Mouse (Mus musculus) intestine, embryonic 16.5 days (tissue): ENCODE results near the gene Olfr564. TPM values are rescaled to one million over a fixed set of nuclear protein-coding genes. Genes with fewer than 3 reads are reported as not detected.

Experiments
- ATAC-seq: fragments of 200-750 bp; cut with Nextera tagmentation; 2 replicates; pipeline ENCODE4 v1.8.0; 2017; ENCODE audit warnings: moderate TSS enrichment, moderate library complexity
- H3K27ac ChIP-seq: fragments of 300-500 bp; sonication (generic); 2 replicates; pipeline ENCODE4 v1.5.1; 2014; ENCODE audit warnings: mild to moderate bottlenecking, low read length
- H3K27me3 ChIP-seq: fragments of 300-500 bp; sonication (generic); replicated peaks from 2 replicates; pipeline ENCODE4 v1.6.1; 2014; ENCODE audit warnings: low read length, control low read depth, mixed read lengths; ENCODE audit not compliant: control insufficient read depth, insufficient read depth
- H3K36me3 ChIP-seq: fragments of 300-500 bp; sonication (generic); 2 replicates; pipeline ENCODE4 v1.6.1; 2014; ENCODE audit warnings: low read length, control low read depth; ENCODE audit not compliant: control insufficient read depth, insufficient read depth
- H3K4me1 ChIP-seq: fragments of 300-500 bp; sonication (generic); 2 replicates; pipeline ENCODE4 v1.6.1; 2014; ENCODE audit warnings: low read length, control low read depth, mixed read lengths; ENCODE audit not compliant: control insufficient read depth, insufficient read depth
- H3K4me2 ChIP-seq: fragments of 300-500 bp; sonication (generic); 2 replicates; pipeline ENCODE4 v1.6.1; 2014; ENCODE audit warnings: low read depth, low read length, control low read depth
- H3K4me3 ChIP-seq: fragments of 300-500 bp; sonication (generic); 2 replicates; pipeline ENCODE4 v1.5.1; 2014; ENCODE audit warnings: mild to moderate bottlenecking, low read length
- H3K9ac ChIP-seq: fragments of 300-500 bp; sonication (generic); 2 replicates; pipeline ENCODE4 v1.6.1; 2014; ENCODE audit warnings: low read depth, low read length
- H3K9me3 ChIP-seq: fragments of 300-500 bp; sonication (generic); 2 replicates; pipeline ENCODE4 v1.6.1; 2016; ENCODE audit warnings: low read length, control low read depth; ENCODE audit not compliant: control insufficient read depth
- WGBS: fragments of 180-500 bp; shearing (Covaris S2); extraction: QIAGEN DNeasy Blood & Tissue Kit; methylation state at CpG from one replicate; pipeline ENCODE4 v1.1.7; 2014; 5-methylcytosine and 5-hydroxymethylcytosine counted together
- polyA plus RNA-seq: library from polyadenylated mRNA; unstranded; fragments of >200 nt; fragmentation: Nextera tagmentation; extraction: Ambion mirVana; gene quantifications from 2 replicates; pipeline ENCODE4 v1.2.1, GENCODE M21; 2015

Gene Olfr564
- not detected in 2 replicates for polyA plus RNA-seq

DNA sequence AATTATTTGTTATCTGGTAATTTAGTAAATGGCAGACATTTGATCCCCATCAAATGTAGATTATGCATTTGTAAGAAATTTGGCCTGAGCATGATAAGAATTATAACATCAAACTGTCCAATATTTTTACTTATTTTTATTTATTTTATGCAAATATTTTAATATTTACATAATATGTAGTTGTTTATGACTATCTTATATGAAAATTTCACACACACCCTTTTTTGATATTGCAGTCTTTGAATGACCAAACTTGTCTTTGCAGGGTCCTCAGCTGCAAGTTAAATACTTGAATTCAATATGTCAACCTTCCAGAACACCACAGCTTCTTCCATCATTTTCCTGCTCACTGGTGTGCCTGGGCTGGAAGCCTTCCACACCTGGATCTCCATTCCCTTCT, at the start of gene Olfr564:
Gene Olfr564, plus strand, starts transcription at position 301 of the 400 bp plus-strand sequence.
- no peak within 1 kb of the TSS for H3K4me2 ChIP-seq
- ATAC-seq, result no peak

DNA sequence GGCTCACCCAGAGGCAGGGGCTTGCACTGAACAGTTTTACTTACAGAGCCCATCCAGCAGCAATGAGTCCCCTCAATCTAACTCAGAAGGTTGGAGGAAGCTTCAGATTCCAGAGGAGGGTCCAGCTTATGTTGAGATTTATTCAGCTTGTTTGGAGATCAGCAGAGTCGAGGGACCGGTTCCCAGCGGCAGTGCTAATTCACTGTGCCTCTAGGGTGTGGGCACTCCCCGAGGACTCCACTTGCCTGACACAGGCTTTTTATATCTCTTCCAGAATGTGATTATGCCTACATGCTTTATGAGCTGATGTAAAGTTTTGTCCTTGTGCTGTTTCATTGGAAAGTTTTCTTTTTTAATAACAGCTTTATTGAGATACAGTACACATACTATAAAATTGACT, 44.0 kb upstream of the Olfr564 start, which contains the start of the genes Olfr560 and Olfr78:
Gene Olfr560, minus strand, starts transcription at position 101 of the 400 bp plus-strand sequence.
Gene Olfr78, minus strand, starts transcription at position 206 of the 400 bp plus-strand sequence.
- H3K4me3 ChIP-seq, result no peak within 1 kb of the TSS
- no peaks in the 10 kb centered on the region for H3K27me3 ChIP-seq
- ATAC-seq, result no peak
- 68% methylated on average over 4 of the region's 4 CpGs for WGBS
- H3K9me3 ChIP-seq, result no peaks in the 10 kb centered on the region
- H3K9ac ChIP-seq, result no peak within 1 kb of the TSS
- no peak within 1 kb of the TSS for H3K27ac ChIP-seq
- no peak within 1 kb of the TSS for H3K4me2 ChIP-seq
- no peaks in the 10 kb centered on the region for H3K36me3 ChIP-seq
- no peaks in the 10 kb centered on the region for H3K4me1 ChIP-seq

More for the DNA sequence above, at the start of gene Olfr564:
- Histone ChIP-seq H3K4me1 (no peaks in the 10 kb centered on the region), H3K4me3 (no peak within 1 kb of the TSS), H3K9ac (no peak within 1 kb of the TSS), H3K27ac (no peak within 1 kb of the TSS), H3K36me3 (no peaks in the 10 kb centered on the region), H3K27me3 (no peaks in the 10 kb centered on the region), H3K9me3 (no peaks in the 10 kb centered on the region)

DNA sequence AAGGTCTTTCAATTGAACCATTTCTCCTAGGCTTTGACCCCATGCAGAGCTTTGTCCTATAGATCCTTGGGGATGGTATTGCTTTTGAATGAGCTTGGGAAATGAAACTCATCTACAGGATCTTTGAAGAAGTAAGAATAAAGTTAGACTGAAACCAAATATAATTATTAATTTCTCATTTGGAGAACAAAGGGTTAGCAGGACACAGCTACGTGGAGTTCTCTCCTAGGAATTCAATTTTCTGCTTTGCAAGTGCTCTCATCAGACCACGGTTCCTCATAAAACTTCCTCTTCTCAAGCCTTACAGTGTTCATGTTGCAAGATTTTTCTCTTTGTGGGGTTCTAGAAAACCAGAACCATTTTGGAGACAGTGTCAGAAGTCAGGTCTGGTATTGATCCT, 32.4 kb upstream of the Olfr564 start, which contains the start of gene Olfr561:
Gene Olfr561, plus strand, starts transcription at position 301 of the 400 bp plus-strand sequence.
- Histone ChIP-seq H3K4me1 (no peaks in the 10 kb centered on the region), H3K9me3 (no peaks in the 10 kb centered on the region), H3K4me3 (no peak within 1 kb of the TSS), H3K36me3 (no peaks in the 10 kb centered on the region), H3K4me2 (no peak within 1 kb of the TSS), H3K27me3 (no peaks in the 10 kb centered on the region), H3K27ac (no peak within 1 kb of the TSS), H3K9ac (no peak within 1 kb of the TSS)
- 74% methylated on average over 2 of the region's 2 CpGs for whole genome bisulfite sequencing
- ATAC-seq, result no peak

Other genes with a start within 250 kb of the Olfr564 start
- gene Trim21, start 238.0 kb upstream of the Olfr564 start, polyA plus RNA-seq, result 0.32 and 0.50 TPM in 2 replicates
- gene Olfr550, start 232.0 kb upstream of the Olfr564 start, polyA plus RNA-seq, result not detected in 2 replicates
- not detected in 2 replicates for gene Olfr551, start 211.6 kb upstream of the Olfr564 start, polyA plus RNA-seq
- gene Olfr552, start 205.7 kb upstream of the Olfr564 start, polyA plus RNA-seq, result not detected in 2 replicates
- gene Olfr553, start 185.3 kb upstream of the Olfr564 start, polyA plus RNA-seq, result not detected in 2 replicates
- not detected in 2 replicates for gene Olfr554, start 165.0 kb upstream of the Olfr564 start, polyA plus RNA-seq
- not detected in 2 replicates for gene Olfr555, start 144.7 kb upstream of the Olfr564 start, polyA plus RNA-seq
- gene Olfr556, start 138.6 kb upstream of the Olfr564 start, polyA plus RNA-seq, result not detected in 2 replicates
- 9.3 and 9.6 TPM in 2 replicates for gene Trim68, start 116.2 kb upstream of the Olfr564 start, polyA plus RNA-seq
- not detected in 2 replicates for gene Olfr557, start 107.6 kb upstream of the Olfr564 start, polyA plus RNA-seq
- gene Olfr558, start 101.3 kb upstream of the Olfr564 start, polyA plus RNA-seq, result 0.22 and 0.26 TPM in 2 replicates
- not detected in 2 replicates for gene Olfr33, start 84.4 kb upstream of the Olfr564 start, polyA plus RNA-seq
- gene Olfr559, start 76.0 kb upstream of the Olfr564 start, polyA plus RNA-seq, result not detected in 2 replicates
- not detected in 2 replicates for gene Olfr560, start 44.1 kb upstream of the Olfr564 start, polyA plus RNA-seq
- gene Olfr78, start 44.0 kb upstream of the Olfr564 start, polyA plus RNA-seq, result 0.39 and 0.58 TPM in 2 replicates
- gene Olfr561, start 32.3 kb upstream of the Olfr564 start, polyA plus RNA-seq, result not detected in 2 replicates
- gene Olfr566, start 55.3 kb downstream of the Olfr564 start, polyA plus RNA-seq, result not detected in 2 replicates
- gene Olfr568, start 73.6 kb downstream of the Olfr564 start, polyA plus RNA-seq, result not detected in 2 replicates
- not detected in 2 replicates for gene Olfr569, start 87.4 kb downstream of the Olfr564 start, polyA plus RNA-seq
- gene Olfr570, start 91.1 kb downstream of the Olfr564 start, polyA plus RNA-seq, result not detected in 2 replicates
- gene Olfr571, start 114.1 kb downstream of the Olfr564 start, polyA plus RNA-seq, result not detected in 2 replicates
- not detected in 2 replicates for gene Olfr572, start 120.9 kb downstream of the Olfr564 start, polyA plus RNA-seq
- not detected in 2 replicates for gene Olfr573-ps1, start 139.1 kb downstream of the Olfr564 start, polyA plus RNA-seq
- not detected in 2 replicates for gene Olfr574, start 145.0 kb downstream of the Olfr564 start, polyA plus RNA-seq
- gene Olfr575, start 155.3 kb downstream of the Olfr564 start, polyA plus RNA-seq, result not detected in 2 replicates
- gene Olfr576, start 159.2 kb downstream of the Olfr564 start, polyA plus RNA-seq, result not detected in 2 replicates
- not detected in 2 replicates for gene Olfr577, start 172.5 kb downstream of the Olfr564 start, polyA plus RNA-seq
- gene Olfr578, start 185.8 kb downstream of the Olfr564 start, polyA plus RNA-seq, result not detected in 2 replicates
- not detected in 2 replicates for gene Olfr582, start 234.5 kb downstream of the Olfr564 start, polyA plus RNA-seq
- gene Olfr583, start 247.8 kb downstream of the Olfr564 start, polyA plus RNA-seq, result not detected in 2 replicates